Mouse (Mus musculus) cortical plate, adult 2 months (tissue): ENCODE data around the gene Fhad1. TPM values are rescaled to one million over a fixed set of nuclear protein-coding genes. Genes with fewer than 3 reads are reported as not detected.

ENCODE experiments used
- H3K27ac ChIP-seq: fragments of 200-500 bp; 2 replicates; pipeline ENCODE4 v1.5.1; 2012; ENCODE audit warnings: low read length, control low read depth, inconsistent platforms; ENCODE audit not compliant: insufficient read depth
- H3K4me1 ChIP-seq: fragments of 200-500 bp; 2 replicates; pipeline ENCODE4 v1.6.1; 2011; ENCODE audit warnings: low read length; ENCODE audit not compliant: control insufficient read depth, insufficient read depth
- H3K4me3 ChIP-seq: fragments of 200-500 bp; 2 replicates; pipeline ENCODE4 v1.5.1; 2011; ENCODE audit warnings: mild to moderate bottlenecking, low read length, control low read depth; ENCODE audit not compliant: insufficient read depth
- CTCF ChIP-seq: fragments of 200-500 bp; IDR thresholded peaks from 2 replicates; pipeline ENCODE4 v1.5.1; 2011; ENCODE audit warnings: mild to moderate bottlenecking, control low read depth, low read length; ENCODE audit not compliant: insufficient read depth; ENCODE audit errors: extremely low read depth
- POLR2A ChIP-seq: fragments of 200-500 bp; IDR thresholded peaks from 2 replicates; pipeline ENCODE4 v1.6.1; 2011; ENCODE audit warnings: mild to moderate bottlenecking, low read length, control low read depth; ENCODE audit not compliant: insufficient read depth; ENCODE audit errors: extremely low read depth
- polyA plus RNA-seq: library from polyadenylated mRNA; depleted of rRNA; stranded (reverse); fragments of >200 nt; gene quantifications from 2 replicates; pipeline ENCODE4 v1.2.3, GENCODE M21; 2012

Fhad1 gene
- polyA plus RNA-seq, 1 experiment: 8.2 TPM

- Histone ChIP-seq H3K4me1 (peaks cover 4% of the 10 kb centered on the region), H3K27ac (peak overlapping the region; percentile 25; the same call in 1 of the 2 replicates), H3K4me3 (no peak overlapping the region)
- TF ChIP-seq POLR2A: no peak
- TF ChIP-seq CTCF: no peak
Measured at GRCm38 (mm10) chr4:141879875-141880274, 135.0 kb downstream of the Fhad1 start.

DNA sequence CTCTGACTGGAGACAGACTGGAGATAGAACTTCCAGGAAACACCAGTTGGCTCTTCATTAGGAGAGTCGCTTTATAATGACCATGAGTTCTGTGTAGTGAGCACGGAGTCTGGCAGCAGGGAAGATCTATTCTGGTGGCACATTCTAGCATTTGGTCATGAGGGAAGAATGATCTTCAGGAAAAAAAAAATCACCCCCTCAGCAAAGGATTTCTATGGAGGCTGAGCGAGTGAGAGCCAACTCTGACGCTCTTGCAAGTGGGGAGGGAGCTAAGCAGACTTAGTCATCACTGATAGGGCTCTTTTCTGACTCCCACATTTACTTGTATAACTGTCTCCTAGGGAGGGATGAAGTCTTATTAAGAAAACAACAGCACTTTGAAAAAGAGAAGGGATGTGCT lies 135.8 kb downstream of the Fhad1 start:
- H3K4me3 ChIP-seq: no peak overlapping the region
- TF ChIP-seq POLR2A (0 out of 2 replicates have a peak, but pooled peaks have one; percentile 45), CTCF (no peak)
- H3K4me1 ChIP-seq: peaks cover 2% of the 10 kb centered on the region; the same call in 1 of the 2 replicates
- peak overlapping the region; percentile 69 for H3K27ac ChIP-seq

- no peak overlapping the region for H3K4me3 ChIP-seq
- peak overlapping the region; percentile 69 for H3K27ac ChIP-seq
- peaks cover 2% of the 10 kb centered on the region; the same call in 1 of the 2 replicates for H3K4me1 ChIP-seq
- TF ChIP-seq POLR2A (no peak), CTCF (no peak)
Measured at GRCm38 (mm10) chr4:141878621-141879020, 136.3 kb downstream of the Fhad1 start.

- no peak for TF ChIP-seq CTCF
- no peak for TF ChIP-seq POLR2A
- peak overlapping the region; percentile 89 for H3K27ac ChIP-seq
- peak overlapping the region; percentile 94 for H3K4me3 ChIP-seq
Measured at GRCm38 (mm10) chr4:141875481-141876108, 139.3 kb downstream of the Fhad1 start.

GRCm38 (mm10) chr4:141874601-141875460 lies 140.1 kb downstream of the Fhad1 start, which contains the start of gene Efhd2:
Gene Efhd2 (minus strand): TSS chr4:141874920.
- H3K4me3 ChIP-seq: peak within 1 kb of the TSS; percentile 94
- H3K27ac ChIP-seq: peak within 1 kb of the TSS; percentile 95
- TF ChIP-seq CTCF (no peak), POLR2A (peak; percentile 70)
- peaks cover 6% of the 10 kb centered on the region for H3K4me1 ChIP-seq

More at GRCm38 (mm10) chr4:141875481-141876108, 139.3 kb downstream of the Fhad1 start:
- H3K4me1 ChIP-seq: peaks cover 6% of the 10 kb centered on the region

DNA sequence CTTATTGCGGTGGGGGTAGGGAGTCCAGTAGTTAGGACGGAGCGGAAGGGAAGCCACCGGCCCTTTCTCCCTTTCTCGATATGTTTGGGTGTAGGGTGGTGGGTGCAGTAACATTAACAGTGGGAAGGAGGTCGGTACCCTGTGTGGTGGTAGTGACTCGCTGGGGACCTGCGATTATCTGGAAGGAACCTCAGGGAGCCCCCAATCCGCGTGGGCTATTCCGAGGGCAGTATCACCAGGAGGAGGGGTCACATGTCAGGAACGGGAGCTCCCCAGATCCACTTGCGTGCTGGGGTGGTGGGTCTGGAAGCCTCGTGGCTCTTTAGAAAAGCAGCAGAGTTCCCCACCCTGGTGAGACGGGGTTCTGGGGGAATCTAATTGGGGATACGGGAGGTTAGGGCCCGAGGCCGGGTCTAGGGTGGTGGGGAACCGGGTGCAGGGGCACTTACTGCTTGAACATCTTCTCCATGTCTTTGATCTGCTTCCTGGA lies 140.7 kb downstream of the Fhad1 start:
- Histone ChIP-seq H3K27ac (peak overlapping the region; percentile 95), H3K4me3 (peak overlapping the region; percentile 94), H3K4me1 (peaks cover 6% of the 10 kb centered on the region)
- TF ChIP-seq POLR2A: no peak
- TF ChIP-seq CTCF: no peak

- Histone ChIP-seq H3K4me1 (peaks cover 6% of the 10 kb centered on the region), H3K27ac (peak overlapping the region; percentile 67), H3K4me3 (peak overlapping the region; percentile 94)
- TF ChIP-seq CTCF: no peak
- no peak for TF ChIP-seq POLR2A
Measured at GRCm38 (mm10) chr4:141872977-141873376, 141.9 kb downstream of the Fhad1 start.

- Histone ChIP-seq H3K27ac (peak overlapping the region; percentile 39), H3K4me3 (peak overlapping the region; percentile 94), H3K4me1 (peaks cover 9% of the 10 kb centered on the region)
- TF ChIP-seq POLR2A (peak; percentile 11; the same call in 1 of the 2 replicates), CTCF (no peak)
Measured at GRCm38 (mm10) chr4:141871909-141872308, 143.0 kb downstream of the Fhad1 start.

GRCm38 (mm10) chr4:141871333-141871725 lies 143.6 kb downstream of the Fhad1 start:
- Histone ChIP-seq H3K4me1 (peaks cover 13% of the 10 kb centered on the region), H3K4me3 (peak overlapping the region; percentile 94; the same call in 1 of the 2 replicates), H3K27ac (peak overlapping the region; percentile 39)
- TF ChIP-seq POLR2A (no peak), CTCF (no peak)
